Mouse (Mus musculus) neutrophil, adult 65 days (primary cell): ENCODE results near the gene Prm2. TPM values are rescaled to one million over a fixed set of nuclear protein-coding genes. Genes with fewer than 3 reads are reported as not detected.

Experiments
- total RNA-seq: library from RNA; stranded (reverse); gene quantifications from 2 replicates; pipeline ENCODE4 v1.2.4, GENCODE M21; 2023

Prm2 gene
- not detected in 2 replicates for total RNA-seq

GRCm38 (mm10) chr16:10796034-10796433 lies at the start of gene Prm2:
Gene Prm2 (minus strand): TSS chr16:10796134.

GRCm38 (mm10) chr16:10834911-10835587 lies 39.1 kb upstream of the Prm2 start, which contains the start of gene Rmi2:
Gene Rmi2 (plus strand): TSS chr16:10835059.

GRCm38 (mm10) chr16:10812865-10813371 lies 17.0 kb upstream of the Prm2 start, which contains the start of gene Gm11172:
Gene Gm11172 (plus strand): TSS chr16:10812915.

GRCm38 (mm10) chr16:10805789-10806527 lies 10.0 kb upstream of the Prm2 start, which contains the start of gene Prm1:
Gene Prm1 (minus strand): TSS chr16:10805839.

GRCm38 (mm10) chr16:10790702-10791101 lies 5.2 kb downstream of the Prm2 start, which contains the start of gene Prm3:
Gene Prm3 (minus strand): TSS chr16:10790914.

GRCm38 (mm10) chr16:10788271-10788670 lies 7.7 kb downstream of the Prm2 start, which contains the start of gene Tnp2:
Gene Tnp2 (minus strand): TSS chr16:10788660.

GRCm38 (mm10) chr16:10785371-10786231 lies 10.3 kb downstream of the Prm2 start, which contains the start of gene Socs1:
Gene Socs1 (minus strand): TSS chr16:10785536.

Other genes starting within 250 kb of the Prm2 start
- 3.4 and 3.9 TPM in 2 replicates for gene Socs1, start 10.6 kb downstream of the Prm2 start, total RNA-seq
- gene Tnp2, start 7.5 kb downstream of the Prm2 start, total RNA-seq: not detected in 2 replicates
- not detected in 2 replicates for gene Prm3, start 5.2 kb downstream of the Prm2 start, total RNA-seq
- not detected in 2 replicates for gene Prm1, start 9.7 kb upstream of the Prm2 start, total RNA-seq
- not detected in 2 replicates for gene Gm11172, start 16.8 kb upstream of the Prm2 start, total RNA-seq
- gene Rmi2, start 38.9 kb upstream of the Prm2 start, total RNA-seq: 4.5 and 6.4 TPM in 2 replicates